Mouse (Mus musculus): ENCODE results near the gene Tarbp1.
"Not testable (repeated sequence)": the region's sequence is repeated elsewhere in the genome, so short reads cannot be mapped to it uniquely, and the experiment has no call there.

The Tarbp1 gene

DNA sequence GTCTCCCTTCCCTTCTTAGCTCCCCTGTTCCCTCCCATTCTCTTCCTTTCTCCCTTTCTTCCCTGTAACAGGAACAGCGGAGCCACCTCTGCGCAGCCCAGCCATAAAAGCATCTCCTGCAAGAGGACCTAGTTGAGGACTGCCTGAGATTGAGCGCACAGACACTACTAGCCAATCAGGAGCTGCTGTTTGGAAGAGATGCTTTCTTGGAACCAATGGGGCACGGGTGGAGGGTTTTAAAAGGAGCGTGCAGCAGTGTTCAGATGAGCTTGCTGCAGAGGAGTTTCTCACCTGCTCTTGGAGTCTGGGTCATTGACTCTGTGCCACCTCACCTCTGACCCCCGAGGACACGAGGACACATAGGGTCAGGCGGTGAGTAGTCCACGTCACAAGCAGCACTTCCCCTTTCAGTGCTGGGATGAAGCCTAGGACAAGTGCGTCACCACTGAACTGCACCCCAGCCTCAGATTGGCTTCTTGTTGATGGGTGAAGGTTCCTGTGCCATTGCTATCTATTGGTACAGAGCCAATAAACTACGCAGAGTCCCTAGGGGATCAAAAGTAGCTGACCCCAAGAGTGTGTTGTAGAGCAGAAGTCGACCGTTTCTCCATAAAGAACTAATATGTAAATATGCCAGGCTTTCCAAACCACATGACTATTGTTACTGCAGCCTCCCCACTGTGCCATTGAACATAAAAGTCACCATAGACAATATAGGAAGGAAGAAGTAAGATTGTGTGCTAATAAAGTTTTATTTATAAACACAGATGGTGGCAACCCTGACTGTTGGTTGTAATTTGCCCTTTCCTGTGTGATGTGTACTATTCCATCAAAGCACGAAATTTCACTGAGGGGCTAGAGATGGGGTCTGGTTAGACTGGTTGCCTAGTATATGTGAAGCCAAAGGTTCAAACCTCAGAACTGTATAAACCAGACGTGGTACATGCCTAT is 19.6 kb upstream of the Tarbp1 start:
- no peak for DNase-seq (ENCODE audit: low read depth)

DNA sequence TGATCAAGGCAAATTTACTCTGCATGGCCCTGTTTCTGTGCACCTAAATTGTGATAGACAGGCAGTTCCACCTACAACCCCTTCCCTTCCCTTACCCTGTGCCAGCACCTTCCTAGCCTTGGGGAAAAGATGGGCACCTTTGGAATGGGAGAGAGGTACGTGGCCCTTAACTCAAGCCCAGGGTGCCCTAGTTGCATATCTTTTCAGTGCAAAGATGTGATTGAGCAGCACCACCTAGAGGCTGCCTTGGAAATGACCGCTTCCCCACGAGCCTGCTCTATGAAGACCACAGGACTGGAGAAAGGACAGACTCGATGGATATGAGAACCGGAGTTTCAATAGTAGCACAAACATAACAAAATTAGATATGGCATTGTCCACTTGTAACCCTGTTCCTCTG is 8.1 kb upstream of the Tarbp1 start:
- peak; percentile 82 for DNase-seq (ENCODE audit: low read depth)

DNA sequence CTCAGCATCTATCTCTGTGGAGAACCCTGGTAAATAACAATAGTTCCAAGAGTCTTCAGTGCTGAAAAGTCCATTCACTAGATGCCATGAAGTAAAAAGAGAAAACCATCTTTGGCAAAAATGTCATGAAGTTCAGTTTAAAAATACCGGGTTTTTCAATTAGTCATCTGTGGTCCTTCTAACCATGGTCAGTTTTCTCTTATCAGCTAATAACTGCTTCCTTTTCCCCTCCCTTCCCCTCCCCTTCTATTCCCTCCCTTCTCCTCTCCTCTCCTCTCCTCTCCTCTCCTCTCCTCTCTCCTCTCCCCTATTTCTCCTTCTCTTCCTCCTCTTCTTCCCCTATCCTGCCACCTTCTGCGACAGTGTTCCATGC is 7.5 kb upstream of the Tarbp1 start:
- DNase-seq (ENCODE audit: low read depth), result no peak

DNA sequence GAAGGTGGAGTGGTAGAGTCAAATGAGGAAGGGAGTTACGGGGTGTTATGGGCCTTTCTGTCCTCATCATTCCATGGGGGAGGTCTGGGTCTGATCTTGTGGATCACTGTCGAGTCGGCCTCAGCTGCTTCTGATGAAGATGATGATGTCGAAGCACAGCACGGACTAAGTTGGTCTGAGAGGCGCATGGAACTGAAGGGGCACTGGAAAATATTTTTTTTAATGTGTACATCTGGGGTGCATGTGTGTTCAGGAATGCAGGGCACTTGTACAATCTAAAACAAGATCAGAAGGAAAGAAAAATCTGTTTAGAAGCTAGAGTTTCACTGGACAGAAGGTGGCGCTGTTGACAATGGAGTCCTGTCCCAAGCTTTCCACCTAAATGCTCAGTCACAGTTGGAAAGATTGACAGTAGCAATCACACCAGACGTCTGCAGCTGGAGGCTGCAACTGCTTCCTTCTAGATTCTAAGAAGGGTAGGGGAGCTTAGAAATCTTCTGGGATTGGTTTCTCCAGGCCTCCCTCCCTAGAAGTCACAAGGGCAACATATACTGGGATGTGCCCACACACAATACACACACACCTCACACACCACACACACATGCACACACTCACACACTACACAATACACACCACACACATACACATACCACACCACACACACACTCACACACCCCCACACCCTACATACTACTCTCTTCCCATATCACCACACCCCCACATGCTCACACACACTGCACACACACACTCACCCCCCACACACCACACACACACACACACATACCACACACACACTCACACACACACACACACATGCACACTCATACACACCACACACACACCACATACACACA is 6.9 kb upstream of the Tarbp1 start:
- DNase-seq (ENCODE audit: low read depth), result peak; percentile 75

DNA sequence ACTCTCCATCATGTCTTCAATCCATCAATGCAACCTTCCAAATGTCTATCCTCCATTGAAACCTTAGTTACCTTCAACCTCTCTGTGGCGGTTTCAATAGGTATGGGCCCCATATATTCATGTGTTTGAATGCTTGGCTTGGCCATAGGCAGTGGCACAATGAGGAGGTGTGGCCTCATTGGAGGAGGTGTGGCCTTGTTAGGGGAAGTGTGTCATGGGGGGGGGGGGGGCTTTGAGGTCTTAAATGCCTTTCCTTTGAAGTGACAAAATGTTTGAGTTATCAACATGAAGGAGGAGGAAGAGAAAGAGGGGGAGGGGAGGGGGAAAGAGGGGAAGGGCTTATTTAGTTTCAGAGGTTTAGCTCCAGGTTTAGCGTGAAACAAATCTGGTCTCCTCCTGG is 5.5 kb upstream of the Tarbp1 start:
- DNase-seq (ENCODE audit: low read depth), result peak; percentile 30

DNA sequence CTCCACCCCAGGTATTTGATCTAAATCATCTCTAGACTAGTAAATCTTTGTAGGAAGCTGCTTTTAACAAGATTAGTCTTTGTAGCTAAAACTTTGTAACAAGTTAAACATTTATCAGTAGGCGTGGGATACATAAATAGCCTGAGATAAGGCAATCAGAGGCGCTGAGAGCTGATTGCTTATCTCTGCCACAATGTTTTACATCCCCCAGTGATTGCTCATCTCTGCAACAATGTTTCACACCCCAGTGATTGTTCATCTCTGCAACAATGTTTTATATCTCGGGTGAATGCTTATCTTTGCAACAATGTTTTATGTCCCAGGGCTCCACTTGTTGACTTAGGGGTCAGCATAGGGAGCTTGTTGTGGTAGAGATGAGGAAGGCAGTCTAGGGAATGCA is 3.8 kb upstream of the Tarbp1 start:
- DNase-seq (ENCODE audit: low read depth), result no peak

DNA sequence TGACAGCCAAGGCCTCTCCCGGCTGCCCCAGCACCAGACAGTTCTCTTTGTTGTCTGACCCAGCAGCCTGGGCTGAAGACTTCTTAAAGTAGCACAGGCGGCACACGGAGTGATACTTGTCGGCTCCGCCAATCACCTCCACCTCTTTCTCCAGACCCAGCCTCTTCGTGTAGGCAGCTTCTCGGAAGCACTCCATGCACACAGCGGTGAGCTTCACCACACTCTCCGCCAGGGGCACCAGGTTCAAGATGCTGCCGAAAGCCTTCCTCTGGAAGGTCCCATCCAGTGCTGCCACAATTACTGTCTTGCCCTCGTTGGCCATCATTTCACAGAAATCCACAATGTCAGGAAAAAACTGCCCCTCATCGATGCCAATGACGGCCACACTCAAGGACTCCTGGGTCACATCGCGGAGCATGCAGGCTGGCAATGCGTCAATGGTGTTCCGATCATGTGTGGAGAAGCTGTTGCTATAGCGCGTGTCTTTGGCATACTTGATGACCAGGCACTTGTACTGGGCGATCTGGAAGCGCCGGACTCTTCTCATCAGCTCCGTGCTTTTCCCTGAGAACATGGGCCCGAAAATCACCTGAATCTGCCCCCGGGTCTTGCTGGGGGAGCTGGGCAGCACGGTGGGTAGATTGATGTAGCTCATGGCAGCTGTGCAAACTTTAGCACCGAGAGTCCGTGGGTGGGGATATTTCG is 1.4 kb upstream of the Tarbp1 start:
- DNase-seq (ENCODE audit: low read depth), result peak; percentile 50

DNA sequence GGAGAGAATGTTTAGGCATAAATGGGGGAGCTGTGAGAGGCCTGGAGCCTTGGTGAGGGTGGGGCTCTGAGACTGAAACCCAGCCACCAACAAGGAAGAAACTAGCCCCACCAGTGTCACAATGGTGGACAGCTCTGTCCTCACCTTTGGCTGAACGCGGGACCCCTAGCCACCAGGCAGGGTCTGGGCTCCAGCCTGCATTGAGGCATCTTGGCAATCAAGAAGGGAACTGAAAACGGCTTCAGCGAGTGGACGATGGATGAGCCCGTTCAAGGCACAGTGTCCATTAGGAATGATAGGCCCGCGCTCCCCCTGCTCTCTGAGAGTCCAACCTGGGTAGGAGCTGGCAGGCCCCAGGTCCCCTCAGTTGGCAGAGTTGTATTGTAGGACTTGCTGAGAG is 873 bp upstream of the Tarbp1 start:
- DNase-seq (ENCODE audit: low read depth), result not testable (repeated sequence)

DNA sequence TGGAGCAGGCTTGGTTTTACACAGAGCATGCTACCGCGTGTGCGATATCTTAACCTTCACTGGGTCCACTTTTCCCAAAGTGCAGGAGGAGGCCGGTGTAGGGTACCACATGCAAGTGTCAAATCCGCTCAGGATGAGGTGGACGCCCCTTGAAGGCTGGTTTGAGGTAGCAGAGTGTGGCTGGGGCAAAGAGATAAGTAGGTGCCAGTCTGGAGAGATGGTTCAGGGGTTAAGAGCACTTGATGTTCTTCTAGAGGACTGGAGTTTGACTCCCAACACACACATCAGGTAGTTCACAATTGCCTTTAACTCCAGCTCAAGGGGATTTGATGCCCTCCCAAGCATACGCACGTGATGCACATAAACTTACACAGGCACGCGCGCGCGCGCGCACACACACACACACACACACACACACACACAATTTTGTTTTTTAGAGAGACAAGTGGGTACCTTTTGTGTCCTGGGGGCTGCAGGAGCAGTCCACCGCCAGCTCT is 1.0 kb downstream of the Tarbp1 start:
- DNase-seq (ENCODE audit: low read depth), result no peak

DNA sequence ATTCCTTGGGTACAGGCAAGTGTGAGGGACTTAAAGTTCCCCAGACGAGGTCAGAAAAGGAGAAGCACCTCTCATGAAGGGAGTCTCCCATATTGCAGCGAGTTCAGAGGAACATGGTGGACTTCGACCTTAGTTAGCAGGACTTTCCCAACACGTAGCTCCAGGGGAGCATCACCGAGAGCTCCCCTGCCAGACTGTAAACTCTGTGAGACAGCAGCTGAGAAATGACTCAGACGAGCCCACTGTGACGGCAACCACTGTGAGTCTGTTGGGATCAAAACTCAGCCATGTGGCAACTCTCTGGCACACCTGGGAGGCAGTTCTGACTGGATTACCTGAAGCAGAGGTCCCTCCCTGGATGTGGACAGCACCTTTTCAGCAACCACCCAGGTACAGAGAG is 10.8 kb downstream of the Tarbp1 start:
- no peak for DNase-seq (ENCODE audit: low read depth)

DNA sequence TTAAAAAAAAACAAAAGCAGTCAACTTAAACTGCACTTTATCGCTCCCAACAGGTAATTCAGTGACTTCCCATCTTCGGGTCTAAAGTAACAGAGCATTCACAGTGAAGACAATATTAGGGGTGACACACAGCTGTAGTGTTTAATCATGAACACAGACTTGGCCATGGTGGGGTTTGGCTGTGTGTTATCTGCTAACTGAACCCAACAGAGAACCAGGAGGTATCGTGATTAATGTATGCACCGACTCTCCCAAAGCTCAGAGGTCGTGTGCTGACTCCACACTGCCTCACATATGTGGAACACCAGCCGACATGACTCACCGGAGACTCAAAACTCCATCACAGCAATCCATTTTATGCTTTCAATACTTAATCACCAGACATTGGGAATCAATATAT is 13.1 kb downstream of the Tarbp1 start:
- DNase-seq (ENCODE audit: low read depth), result no peak

DNA sequence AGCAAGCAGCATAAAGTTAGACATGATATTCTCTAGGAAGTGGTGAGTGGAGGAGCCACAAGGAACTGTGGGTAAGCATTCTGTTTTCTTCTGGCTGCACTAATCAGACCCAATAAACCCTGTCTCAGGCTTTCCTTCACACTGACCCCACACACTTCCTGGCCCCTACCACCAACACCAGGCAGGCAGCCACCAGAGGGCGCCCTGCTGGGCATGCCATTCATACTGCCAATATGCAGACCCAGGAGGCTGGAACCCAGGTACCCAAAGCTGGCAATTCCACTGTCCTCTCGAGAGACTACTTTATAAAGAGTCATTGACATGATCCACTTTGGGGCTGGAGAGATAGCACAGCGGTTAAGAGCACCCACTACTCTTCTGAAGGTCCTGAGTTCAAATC is 14.6 kb downstream of the Tarbp1 start:
- DNase-seq (ENCODE audit: low read depth), result peak; percentile 60

DNA sequence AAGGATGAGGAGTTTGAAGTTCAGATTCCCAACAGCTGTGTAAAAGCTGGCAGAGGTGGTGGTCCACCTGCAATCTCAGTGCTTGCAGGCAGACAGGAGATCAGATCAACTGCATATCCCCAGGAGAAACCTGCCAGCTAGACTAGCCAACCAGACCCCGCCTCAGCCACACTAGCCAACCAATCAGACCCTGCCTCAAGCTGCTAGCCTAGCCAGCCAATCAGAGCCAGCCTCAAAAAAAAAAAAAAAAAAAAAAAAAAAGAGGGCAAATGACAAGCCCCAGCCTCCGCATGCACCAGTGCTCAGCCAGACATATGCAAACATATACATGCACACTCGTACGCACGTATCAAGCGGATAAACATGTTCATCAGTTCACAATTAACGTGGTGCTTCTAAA is 19.5 kb downstream of the Tarbp1 start:
- DNase-seq (ENCODE audit: low read depth), result peak; percentile 12

DNA sequence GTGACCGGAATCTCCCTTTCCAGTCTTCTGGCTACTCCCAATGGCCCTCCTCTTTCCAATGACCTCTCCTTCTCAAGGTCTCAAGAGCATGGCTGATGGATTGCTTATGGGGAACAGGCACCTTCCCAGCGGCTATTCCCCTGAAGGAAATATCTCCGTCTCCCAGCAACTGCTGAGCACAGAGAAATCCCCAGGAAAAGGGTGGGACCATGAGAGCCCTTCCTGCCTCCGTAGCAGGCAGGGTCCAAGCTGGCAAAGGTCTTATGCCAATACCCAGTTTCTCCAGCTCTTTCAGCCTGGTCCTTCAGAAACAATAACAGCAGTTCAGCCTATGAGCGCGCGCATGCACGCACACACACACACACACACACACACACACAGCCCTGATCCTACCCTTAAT is 23.7 kb downstream of the Tarbp1 start:
- no peak for DNase-seq (ENCODE audit: low read depth)

DNA sequence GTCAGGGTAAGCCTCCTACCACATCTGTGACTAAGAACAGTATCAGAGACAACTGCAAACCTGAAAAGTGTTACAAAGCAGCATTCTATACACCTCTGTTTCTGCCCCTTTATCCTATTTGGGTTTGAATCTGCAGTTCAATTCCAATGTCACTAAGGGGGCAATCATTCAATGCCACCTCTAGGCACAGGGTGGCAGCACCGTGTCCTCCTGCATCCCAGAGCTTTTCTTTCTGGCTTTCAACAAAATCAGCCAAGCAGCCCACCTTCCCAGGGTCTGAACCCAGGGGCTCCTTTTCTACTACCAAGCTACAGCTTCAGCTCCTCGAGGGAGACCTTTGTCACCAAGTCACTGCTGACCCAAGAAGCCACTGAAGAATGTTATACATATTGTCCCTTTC is 35.9 kb downstream of the Tarbp1 start:
- DNase-seq (ENCODE audit: low read depth), result no peak

DNA sequence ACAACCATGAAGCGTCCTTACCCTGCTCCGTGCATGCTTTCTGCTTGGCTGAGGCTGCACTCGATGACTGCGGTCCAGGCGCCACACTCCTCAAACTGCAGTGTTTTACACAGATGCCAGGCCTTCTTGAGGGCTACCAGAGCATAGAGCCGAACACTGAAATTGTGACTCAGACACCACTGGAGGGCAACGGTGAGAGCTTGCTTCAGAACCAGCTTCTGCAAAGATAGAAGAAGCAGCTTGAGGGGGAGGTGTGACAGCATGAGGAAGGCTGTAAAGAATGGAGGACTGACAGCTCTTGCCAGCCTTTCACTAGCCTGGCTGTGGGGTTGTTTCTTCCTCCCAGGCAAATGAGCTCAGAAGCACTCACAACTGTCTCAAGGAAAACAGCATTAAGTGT is 41.0 kb downstream of the Tarbp1 start:
- DNase-seq (ENCODE audit: low read depth), result no peak

DNA sequence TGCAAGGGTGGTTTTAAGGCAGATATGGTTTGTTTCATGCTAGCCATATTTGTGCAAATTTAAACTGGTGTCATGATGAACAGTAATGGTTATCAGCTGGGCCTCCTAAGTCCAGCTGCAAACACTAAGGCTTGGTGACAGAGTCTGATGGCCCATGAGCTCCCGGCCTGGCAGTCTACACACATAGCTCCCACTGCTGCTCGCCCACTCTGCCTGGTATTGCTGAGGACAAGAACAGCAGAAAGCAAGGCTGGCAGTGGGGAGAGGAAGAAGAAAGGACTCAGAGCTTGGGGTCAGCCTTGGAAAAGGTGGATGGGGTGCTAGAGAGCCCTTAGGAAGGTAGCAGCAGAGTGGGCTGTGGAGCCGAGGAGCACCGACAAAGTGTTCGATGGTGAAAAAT is 45.2 kb downstream of the Tarbp1 start:
- DNase-seq (ENCODE audit: low read depth), result no peak

DNA sequence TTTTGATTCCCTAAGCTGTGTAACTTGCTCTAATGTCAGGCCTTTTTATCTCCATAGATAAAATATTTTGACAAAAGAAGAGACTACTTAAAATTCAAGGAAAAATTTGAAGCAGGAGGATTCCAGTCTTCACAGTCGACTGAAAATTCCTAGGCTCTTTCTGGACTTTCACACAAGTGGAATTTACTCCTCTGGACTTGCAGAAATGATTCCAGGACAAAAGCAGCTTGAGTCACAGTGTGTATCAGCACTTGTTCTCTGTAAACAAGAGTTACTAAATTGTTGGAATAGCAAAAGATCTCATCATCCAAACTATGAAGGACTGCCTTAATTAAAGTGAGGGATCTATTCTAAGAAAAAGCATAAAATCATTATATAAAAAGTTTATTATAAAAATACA is 49.9 kb downstream of the Tarbp1 start:
- no peak for DNase-seq (ENCODE audit: low read depth)

DNA sequence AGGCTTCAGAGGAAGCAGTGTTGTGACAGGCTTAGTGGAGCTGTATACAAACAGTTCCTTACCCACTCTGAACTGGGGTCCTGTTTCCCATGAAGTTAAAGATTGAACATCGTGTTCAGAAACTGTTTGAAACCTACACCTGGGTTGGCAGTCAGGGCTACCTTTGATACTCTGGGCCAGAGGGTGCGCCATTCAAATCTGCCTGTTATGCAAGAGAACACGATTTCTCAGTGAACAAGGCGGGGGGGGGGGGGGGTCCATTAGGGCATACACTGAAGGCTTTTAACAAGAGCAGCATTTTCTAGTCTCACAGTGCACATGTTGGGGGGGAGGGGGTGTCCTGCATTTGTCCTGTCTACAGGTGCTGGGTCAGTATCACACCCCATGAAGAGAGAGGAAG is 50.7 kb downstream of the Tarbp1 start:
- no peak for DNase-seq (ENCODE audit: low read depth)

DNA sequence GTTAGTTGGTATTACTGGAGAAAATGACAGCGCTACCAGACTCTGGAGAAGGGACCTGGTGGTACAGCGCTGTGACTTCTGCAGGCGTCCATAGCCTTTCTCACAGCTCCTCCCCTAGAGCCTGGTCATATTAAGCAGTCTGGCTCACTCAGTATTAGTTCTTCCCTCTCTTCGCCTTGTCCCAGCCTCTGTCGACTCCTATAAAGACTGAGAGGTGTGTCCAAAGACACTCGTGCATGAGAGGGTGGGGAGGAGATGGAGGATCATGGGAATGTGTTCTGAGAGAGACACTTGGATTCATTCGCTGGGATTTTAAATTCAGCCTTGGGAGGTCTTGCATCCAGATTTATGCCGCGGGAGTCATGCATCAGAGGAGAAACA is 52.0 kb downstream of the Tarbp1 start:
- no peak for DNase-seq (ENCODE audit: low read depth)

DNA sequence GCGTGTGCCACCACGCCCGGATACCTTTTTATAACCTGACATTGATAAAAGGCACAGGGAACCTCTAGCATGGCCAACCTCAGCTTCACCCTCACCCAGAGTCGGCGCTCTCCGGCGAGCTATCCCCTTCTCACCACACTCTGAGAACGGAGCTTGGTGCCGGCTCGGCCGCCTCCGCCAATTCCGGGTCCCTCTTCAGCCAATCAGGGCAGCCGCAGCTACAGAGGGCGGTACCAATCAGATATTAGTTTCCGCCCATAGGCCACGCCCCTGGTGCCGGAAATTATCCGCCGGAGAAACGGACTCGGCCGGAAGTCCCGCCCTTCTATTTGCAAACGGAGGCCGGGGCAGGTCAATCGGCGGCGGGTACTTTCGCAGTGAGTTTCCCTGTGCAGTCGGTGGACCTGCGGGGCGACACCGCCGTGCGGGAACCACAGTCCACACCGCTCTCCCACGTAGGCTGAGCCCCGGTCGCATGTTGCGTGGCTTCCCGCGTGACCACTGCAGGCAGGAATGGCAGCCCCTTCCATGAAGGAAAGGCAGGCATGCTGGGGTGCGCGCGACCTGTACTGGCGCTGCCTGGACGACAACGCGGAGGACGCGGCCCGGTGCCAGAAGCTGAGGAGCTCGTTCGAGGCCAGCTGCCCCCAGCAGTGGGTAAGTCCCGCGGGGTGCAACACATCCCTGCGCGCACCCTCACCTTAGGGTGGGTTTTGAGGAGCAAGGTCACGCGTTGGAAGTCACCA is 52.5 kb downstream of the Tarbp1 start, which contains the start of gene Coa6:
TSS of gene Coa6 (plus strand) at position 342 of the 746 bp plus-strand sequence.
- peak; percentile 99 for DNase-seq (ENCODE audit: low read depth)

DNA sequence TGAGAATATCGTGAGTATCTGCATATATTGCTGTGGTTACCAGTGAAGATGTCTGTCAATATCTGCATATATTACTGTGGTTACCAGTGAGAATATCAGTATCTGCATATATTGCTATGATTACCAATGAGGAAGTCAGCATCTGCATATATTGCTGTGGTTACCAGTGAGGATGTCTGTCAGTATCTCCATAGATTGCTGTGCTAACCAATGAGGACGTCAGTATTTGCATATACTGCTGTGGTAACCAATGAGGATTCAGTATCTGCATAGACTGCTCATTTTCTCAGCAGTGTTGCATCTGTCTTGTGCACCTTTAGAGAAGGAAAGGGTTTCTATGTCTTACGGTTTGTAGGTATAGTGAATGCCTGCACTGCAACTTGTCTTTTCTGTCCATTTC is 54.0 kb downstream of the Tarbp1 start:
- peak; percentile 71 for DNase-seq (ENCODE audit: low read depth)

Measured in induced T-regulatory cell, adult 2 months (primary cell).